Mouse (Mus musculus) testis, postnatal 14 days (tissue): Measurements from ENCODE around the gene Tmco3.
"Not testable (repeated sequence)": the region's sequence is repeated elsewhere in the genome, so short reads cannot be mapped to it uniquely, and the experiment has no call there.

Source experiments
- DNase-seq: peaks from one replicate; pipeline ENCODE4 v3.0.0; 2021; ENCODE audit warnings: low spot score

The Tmco3 gene

DNA sequence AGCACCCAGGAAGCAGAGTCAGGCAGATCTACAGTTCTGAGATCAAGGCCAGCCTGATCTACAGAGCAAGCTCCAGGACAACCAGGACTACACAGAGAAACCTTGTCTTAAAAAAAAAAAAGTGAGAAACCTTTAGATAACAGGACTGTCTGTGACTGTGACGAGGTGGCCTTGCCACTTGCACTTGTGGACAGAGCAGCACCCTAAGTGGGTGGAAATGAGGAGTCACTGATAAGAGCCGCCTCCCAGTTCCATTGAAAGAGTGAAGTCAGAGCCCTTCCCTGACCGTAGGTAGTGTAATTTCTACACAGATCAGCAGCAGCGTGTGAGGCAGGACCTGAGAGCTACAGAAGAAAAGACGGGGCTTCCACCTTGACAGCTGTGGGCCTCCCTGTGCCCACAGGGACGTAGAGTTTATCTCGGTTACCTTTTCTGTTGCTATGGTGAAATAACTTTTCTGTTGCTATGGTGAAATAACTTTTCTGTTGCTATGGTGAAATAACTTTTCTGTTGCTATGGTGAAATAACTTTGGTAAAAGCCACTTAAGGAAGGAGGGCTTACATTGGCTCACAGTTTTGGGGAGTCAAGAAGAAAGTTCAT, 18.4 kb downstream of the Tmco3 start:
- DNase-seq = no peak

DNA sequence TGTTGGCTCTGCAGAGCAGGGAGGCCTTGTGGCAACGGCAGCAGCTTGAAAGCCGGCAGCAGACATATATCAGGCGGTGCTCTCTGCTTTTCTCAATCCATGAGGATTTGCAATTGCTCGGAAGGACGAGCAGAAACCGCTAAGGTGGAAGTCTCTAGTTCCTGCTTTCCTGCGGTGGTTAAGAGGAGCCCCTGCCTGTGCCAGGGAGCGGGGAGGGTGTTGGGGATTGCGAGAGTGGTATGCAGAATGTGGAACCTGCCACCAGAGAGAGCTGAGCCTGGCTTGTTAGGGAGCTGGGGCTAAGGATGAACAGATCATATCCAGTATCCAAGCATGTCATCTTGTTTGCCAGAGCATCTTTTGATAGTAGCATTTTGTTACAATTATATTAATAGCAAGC, 18.9 kb downstream of the Tmco3 start:
- no peak for DNase-seq

DNA sequence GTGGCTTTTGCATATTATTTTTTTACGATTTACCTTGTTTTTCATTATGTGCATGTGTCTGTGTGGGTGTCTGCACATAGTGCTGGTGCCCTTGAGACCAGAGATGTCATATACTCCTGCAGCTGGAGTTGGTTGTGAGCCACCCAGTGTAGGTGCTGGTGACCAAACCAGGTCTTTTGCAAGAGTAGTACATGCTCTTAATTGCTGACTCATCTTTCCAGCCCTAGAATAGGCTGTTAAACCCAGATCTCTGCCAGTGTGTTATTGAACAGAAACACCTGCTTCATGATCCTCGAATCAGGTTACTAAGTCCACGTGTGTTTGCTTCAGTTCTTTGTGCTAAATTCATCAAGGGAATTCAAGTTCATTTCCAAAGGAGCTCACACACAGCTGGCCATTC, 26.9 kb downstream of the Tmco3 start:
- no peak for DNase-seq

DNA sequence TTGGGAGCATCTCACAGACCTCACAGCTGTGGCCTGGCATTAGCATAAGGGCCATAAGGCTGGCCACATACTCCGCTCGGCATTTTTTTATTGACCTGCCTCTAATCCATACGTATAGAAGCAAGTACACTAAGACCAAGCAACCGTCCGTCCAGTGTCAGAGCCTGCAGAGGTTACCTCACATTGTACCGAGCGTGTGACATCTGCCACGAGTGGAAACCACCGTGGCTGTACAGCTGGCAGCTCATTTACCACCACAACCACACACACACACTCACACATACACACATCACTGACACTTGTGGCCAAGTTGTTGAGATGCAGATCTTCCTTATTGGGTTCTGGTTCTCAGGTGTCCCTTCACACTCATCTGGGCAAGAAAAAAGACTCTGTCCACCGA, 28.7 kb downstream of the Tmco3 start:
- DNase-seq = no peak

DNA sequence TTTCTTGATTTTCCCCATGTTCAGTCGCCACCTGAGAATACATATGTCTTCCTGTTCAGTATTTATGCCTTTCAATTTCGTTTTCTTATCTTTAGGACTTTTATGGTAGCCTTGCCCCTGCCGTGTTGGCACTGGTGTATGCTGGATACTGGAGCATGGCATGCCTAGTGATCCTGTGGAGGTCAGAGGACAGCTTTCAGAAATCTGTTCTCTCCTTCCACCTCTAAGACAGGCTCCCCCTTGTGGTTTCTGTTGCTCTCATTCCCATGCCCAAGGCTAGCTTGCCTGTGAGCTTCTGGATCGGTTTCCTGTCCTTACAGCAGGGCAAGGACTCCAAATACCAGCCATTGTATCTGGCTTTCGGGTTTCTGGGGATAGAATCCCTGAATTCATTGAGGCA, 38.6 kb downstream of the Tmco3 start:
- DNase-seq = no peak

DNA sequence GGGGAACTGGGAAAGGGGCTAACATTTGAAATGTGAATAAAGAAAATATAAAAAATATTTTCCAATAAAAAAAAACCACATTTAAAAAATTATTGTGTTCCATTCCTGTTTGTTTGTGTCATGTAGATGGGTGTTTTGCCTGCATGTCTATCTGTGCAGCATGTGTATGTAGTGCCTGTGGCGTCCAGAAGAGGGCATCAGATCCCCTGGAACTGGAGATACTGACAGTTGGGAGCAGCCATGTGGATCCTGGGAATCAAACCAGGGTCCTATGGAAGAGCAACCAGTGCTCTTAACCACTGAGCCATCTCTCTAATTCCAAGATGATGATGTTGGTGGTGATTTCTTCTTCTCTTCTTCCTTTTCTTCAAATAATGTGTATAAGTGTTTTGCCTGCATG, 46.7 kb downstream of the Tmco3 start:
- no peak for DNase-seq

DNA sequence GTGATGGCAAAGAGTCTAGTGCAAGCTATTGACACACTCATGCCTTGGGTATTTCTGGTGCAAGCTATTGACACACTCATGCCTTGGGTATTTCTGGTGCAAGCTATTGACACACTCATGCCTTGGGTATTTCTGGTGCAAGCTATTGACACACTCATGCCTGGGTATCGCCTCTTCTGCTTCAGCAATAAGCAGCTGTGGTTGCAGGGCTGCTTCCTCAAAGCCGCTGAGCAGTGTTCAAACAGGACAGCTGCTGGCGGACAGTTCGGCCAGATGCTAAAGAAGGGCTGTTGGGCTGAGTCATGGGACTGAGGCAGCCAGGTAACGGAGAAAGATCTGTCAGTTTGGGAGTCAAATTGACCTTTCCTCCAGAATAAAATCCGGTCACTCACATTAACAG, 49.3 kb downstream of the Tmco3 start:
- not testable (repeated sequence) for DNase-seq

DNA sequence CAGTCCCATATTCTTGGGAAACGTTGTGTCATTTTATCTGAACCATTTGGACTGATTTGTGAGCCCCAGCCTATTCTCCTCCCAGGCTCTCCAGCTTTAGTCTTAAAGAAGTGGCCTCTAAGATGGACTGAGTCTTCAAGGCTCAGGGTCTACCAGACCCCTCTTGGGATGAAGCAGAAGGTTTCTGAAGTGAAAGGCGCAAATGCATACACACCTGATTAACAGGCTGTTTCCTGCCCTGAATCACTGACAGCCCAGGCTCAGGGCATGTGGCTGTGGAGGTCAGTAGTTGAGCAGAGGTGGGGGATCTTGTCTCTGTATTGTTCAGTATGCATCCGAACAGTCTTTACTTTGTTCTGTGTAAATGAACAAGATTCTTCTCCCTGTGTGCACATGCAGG, 49.7 kb downstream of the Tmco3 start:
- no peak for DNase-seq

DNA sequence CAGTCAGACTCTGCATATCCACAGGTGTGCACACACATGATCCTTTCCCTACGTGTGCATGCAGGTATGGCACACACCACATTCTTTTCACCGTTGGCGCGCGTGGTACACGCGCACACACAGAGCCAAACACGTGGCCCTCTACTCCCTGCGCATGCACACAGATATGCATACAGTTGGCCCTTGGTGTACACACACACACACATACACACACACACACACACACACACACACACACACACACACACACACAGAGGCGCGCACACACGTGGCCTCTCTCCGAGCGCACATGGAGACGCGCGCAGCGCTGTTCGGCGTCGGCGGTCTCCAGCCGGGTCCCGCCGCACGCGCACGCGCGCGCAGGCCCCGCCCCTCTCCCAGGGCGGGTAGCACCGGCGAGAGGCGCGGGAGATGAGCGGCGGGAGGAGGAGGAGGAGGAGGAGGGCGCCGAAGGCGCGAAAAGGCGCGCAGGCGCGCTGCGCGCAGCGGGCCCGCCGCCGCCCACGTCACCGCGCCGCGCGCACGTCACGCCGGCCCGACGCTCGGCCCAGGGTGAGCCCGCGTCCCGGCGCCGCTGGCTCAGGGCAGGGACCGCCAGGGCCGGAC, 50.4 kb downstream of the Tmco3 start, which contains the start of gene Tfdp1:
TSS of gene Tfdp1 (plus strand) at position 497 of the 606 bp plus-strand sequence.
- DNase-seq = peak; percentile 88

DNA sequence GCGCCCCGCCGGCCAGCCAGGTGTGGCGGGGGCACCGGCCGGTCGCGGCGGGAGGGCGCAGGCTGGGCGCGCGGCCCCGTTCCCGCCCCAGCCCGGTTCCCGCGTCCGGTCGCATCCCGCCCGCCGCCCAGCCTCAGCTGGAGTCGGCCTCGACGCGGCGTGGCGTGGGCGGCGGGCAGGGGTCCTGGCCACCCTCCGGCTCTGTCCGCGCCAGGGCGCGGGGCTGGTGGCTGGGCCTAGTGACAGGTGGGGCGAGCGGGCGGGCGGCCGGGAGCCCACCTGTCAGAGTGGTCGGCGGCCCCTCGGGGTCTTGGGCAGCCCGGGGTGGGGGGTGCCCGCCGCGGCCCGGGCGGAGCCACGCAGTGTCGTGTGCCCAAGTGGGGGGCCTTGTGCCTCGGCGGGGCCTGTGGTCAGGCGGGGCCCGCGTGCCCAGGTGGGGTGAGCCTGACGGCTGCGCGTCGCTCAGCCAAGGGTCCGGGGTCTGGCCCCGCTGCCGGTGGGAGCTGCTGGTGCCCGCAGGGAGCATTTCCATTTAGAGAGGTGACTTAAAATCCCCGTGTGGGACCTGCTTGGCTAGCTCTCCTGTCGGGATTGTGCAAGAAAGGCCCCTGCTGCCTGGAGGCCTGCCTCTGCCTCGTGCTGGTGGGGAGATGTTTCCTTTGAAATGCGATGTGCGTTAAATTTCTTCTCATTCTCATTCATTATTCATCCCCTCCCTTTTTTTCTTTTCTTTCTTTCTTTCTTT, 51.1 kb downstream of the Tmco3 start:
- peak; percentile 57 for DNase-seq

DNA sequence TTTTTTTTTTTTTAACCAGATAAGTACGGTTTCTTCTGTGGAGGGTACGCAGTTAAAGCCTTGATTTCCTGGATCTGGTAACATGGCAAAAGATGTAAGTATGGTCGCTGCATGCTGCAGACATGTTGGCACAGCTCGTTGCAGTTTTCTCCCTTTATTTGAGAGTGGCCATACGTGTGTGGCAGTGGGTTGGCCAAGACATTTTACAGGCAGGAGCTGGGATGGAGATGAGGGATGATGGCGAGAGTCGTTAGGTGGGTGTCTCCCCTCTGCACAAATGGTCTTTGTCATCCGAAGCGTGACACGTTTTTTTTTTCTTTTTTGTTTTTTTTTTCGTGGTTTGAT, 51.6 kb downstream of the Tmco3 start:
- DNase-seq = no peak

DNA sequence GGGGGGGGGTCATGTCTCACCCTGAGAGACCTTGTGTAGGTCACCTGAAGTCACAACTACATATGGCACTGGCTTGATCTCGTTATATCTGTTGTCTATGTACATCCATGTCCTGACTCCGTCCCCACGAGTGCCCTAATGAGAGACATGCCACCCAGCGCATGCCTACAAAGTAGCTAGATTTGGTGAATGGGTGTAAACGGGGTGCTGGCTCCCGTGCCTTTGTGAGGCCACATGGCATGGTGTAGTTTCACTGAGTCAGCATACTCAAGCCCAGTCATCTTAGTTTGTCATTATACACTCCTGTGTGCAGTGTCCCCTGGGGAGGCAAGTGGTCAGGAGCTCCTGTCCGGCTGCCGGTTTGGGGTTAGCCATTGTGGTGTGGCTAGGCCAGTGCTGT, 52.7 kb downstream of the Tmco3 start:
- no peak for DNase-seq

DNA sequence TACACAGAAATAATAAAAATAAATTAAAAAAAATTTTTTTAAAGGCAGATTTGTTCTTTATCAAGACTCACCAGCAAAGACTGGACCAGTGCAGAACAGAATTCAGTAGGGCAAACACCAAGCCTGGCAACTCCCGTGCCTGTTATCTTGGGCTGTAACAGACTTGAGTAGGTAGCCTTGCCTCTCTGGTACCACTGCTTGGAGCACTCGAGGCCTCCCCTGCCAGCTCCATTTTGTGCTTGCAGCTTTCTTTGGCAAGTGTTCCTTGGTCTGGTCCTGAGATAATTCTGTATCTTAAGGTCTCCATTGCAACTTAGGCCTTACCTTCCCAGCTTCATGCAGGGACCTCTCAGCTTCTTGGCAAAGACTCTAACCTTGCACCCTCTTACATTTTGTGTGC, 54.4 kb downstream of the Tmco3 start:
- DNase-seq = no peak

DNA sequence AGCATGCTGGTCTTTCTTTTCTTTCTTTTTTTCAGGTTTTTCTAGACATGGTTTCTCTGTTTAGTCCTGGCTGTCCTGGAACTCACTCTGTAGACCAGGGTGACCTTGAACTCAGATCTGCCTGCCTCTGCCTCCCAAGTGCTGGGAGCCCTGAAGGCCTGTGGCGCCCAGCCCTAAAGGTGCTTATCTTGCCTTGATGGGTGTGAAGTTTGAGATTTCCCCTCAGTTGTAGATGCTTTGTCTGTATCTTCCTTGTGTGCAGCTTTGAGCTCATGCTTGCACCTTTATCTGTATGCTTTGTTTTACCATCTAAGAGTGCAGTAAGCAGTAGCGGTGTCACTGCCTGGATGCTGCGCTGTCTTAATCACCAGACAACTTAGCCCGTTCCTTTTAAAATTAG, 55.1 kb downstream of the Tmco3 start:
- DNase-seq = no peak

DNA sequence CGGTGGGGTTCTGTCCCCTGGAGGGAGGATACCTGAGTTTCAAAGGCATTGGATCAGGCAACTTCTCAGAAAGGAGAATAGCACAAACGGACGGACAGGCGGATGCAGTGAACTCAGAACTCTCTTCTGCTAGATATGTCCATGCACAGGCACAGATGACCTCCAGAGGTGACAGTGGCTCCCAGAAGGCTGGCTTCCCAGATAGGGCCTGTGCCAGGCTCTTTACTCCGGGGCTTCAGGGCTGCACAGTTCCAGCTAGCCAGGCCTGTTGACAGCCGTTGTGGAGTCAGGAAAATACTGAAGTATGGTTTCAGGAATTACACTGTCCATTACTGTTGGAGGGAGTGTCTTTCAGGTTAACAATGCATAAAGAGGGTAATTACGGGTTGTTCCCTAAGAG, 62.1 kb downstream of the Tmco3 start:
- no peak for DNase-seq

DNA sequence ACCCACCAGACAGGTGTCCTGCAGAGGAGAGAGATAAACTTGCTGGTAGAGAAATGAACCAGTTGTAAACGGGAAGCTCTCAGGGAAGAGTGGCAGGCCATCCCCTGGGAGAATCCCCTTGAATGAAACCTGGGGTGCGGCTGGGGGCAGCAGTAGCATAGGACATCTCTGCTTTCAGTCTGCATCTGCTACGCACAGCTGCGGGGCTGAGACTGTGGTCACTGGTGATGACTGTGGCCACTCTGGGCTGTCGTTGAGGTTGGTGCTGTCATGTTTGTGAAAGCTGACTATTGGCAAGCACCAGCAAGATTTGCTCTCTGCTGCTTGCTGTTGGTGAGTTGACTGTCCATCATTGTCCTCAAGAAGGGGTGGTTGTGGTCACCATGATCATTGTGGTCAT, 63.6 kb downstream of the Tmco3 start:
- no peak for DNase-seq

DNA sequence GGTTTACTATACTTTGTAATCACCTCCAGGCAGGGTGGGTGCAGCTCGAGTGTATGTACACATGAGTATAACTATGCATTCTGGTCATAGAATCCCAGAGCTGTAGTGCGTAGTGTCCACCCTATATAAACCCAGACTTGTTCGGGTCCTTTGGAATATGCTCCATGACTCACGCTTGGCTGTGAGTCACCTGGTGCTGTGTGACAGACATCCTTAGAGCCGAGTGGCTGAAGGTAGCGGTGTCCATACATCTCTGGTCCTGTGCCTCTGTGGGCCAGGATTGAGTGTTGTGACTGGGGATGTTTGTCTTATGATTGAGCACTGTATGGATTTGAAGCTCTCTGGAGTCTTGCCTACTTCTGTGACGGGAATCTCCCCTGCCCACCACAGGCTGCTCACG, 64.6 kb downstream of the Tmco3 start:
- no peak for DNase-seq

DNA sequence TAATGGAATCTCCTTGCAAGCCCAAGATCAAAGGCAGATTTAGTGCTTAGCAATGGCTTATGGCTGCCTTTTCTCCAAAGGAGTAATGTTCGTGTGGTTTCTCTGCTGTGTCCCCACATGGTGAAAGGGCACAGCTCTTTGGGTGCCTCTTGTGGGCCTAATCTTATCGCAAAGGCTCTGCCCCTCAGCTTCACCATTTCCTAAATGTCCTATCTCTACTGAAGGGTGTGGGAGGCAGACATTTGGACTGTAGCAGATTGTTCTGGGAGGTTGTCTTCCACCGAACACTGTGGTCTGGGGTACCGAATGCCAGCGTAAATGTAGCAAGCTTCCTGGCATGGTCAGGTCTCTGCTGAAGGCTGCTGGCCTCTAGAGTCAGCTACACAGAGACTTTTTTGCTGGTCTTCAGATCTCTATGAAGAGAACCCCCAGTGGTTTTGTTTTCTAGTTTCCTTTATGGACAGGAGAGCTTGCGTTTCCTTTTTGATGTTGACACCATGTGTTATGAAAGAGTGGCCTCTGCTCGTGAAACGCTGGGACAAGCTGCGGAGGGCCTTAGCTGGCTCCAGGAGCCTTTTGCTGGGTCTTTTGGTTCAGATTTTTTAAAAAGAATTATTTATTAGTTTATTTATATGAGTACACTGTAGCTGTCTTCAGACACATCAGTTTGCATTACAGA, 65.3 kb downstream of the Tmco3 start:
- DNase-seq = peak; percentile 66

DNA sequence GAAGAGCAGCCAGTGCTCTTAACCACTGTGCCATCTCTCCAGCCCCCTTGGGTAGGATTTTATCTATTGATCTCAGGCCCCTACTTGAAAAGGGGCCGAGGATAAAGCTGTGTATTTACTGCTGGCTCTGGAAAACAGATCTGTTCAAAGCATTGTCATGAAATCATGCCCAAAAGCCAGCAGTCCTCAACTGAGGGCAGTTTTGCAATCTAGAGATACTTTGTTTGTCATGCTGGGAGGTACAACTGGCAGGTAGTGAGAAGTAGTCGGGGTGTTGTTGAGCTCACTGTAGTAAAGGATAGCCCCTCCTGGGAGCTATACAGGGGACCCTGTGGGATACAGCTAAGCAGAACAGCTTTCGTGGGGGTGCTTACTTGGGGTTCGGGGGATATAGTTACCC, 65.9 kb downstream of the Tmco3 start:
- no peak for DNase-seq

DNA sequence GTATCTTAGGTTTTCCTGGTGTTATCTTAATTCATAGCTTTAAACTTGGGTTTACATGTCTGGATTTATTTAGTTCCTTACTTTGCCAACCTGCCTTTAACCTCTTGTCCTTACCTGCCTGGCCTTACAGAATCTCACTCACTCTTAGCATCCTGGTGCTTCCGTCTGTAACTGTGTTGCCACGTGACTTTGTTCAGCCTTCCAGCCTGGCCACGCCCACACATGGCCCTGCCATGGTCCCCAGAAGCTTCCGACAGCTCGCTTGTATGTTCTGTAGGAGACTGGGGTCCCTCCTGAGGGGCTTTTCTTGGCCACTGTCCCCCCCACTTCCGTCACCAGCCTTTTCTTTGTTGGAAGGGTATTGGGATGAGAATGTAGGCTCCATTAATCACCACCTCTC, 68.2 kb downstream of the Tmco3 start:
- DNase-seq = no peak

DNA sequence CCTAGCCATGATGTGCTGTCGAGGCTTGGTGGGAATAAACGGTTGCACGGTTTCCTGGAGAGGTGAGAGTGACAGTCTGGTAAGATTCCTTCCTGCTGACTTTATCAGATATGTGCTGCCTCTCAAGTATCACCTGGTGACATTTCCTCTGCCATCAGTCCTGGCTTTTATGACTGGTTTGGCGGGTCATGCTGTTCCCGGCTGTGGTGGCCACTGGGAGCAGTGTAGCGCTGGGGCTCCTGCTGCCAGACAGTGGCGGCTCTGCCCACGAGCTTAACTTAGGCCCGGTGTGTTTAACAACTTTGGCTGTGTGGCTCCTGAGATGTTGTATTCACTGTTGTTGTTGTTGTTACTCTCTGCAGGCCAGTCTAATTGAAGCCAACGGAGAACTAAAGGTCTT, 68.7 kb downstream of the Tmco3 start:
- no peak for DNase-seq

DNA sequence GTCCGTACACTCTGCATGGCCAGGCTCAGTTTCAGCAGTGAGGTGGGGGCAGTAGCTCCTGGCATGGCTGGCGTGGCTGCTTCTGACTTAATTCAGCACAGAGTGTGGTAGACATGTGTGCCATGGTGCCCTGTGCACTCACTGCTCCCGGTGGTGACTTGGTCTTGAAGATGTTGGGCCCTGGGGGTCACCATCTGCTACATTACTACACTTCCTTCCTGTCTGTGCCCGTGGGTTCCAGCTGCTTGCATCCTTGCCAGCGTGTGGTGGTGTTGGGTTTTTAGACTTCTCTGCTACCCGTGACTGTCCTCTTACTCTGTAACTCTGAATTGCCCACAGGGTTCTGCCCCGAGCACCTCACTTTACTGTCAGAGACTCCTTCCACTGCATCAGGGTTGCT, 72.2 kb downstream of the Tmco3 start:
- no peak for DNase-seq

DNA sequence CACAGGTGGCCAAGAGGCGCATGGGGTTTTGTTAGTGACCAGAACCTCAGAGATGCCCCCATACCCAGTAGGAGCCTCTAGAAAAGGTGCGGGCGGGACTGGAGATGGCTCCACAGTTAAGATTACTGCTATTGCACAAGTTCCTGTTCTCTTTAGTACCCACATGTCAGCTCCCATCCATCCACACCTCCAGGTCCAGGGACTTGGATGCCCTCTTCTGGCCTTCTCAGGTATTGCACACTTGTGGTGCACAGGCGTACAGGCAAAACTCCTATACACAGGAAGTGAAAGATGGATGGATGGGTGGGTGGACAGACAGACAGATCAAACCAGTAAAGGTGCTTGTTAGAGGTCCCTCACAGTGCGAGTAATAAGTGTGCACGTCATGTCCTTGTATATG, 73.9 kb downstream of the Tmco3 start:
- DNase-seq = no peak
